8 mouse cellular contexts compared by ENCODE assay signal in the genomic region with DNA sequence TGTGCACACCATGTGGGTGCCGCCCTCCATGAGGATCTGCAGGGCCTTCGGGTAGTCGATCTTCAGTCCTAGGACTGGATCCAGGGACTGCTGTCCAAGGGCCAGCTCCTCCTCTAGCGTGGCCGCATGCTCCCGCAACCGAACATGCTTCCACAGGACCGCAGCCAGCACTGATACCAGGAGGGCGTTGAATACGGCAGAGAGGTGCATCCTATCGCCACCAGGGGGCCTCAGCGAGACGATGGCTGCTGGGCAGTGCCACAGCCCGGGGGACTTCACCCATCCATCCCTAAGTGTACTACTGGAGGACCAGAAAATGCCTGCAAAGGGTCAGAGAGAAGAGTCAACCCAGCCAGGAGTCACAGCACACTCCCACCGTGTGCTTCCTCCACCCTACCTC. TPM values are rescaled to one million over a fixed set of nuclear protein-coding genes. Genes with fewer than 3 reads are reported as not detected.
A peak's percentile ranks its signal among the peaks of the same experiment; 100 is the strongest.
DNase-seq lines count a peak whose midpoint lies in the region; ATAC-seq and TF ChIP-seq lines count a peak whose summit lies in the region.

No protein-coding gene starts in this region.

- WGBS in heart, embryonic 10.5 days = 34% methylated on average over 15 of the region's 15 CpGs
- 42% methylated on average over 15 of the region's 15 CpGs for WGBS in hindbrain, postnatal 0 days
- WGBS in midbrain, embryonic 12.5 days = 56% methylated on average over 15 of the region's 15 CpGs

- peak; percentile 63 for ATAC-seq in hindbrain, postnatal 0 days
- ATAC-seq in midbrain, embryonic 12.5 days (ENCODE audit: low FRiP score, low read depth) = peak; percentile 44; the same call in 1 of the 2 replicates

- no peaks in the 10 kb centered on the region for H3K9me3 ChIP-seq in heart, embryonic 10.5 days
- no peaks in the 10 kb centered on the region for H3K9me3 ChIP-seq in hindbrain, postnatal 0 days (ENCODE audit: low read length)
- no peaks in the 10 kb centered on the region for H3K9me3 ChIP-seq in midbrain, embryonic 12.5 days

- no peak overlapping the region for H3K4me2 ChIP-seq in hindbrain, postnatal 0 days (ENCODE audit: low read depth, low read length)
- H3K4me2 ChIP-seq in midbrain, embryonic 12.5 days (replicated peaks) = no peak overlapping the region

- peaks cover 12% of the 10 kb centered on the region; the same call in 1 of the 2 replicates for H3K27me3 ChIP-seq in heart, embryonic 10.5 days (ENCODE audit: insufficient read depth, poor library complexity, severe bottlenecking)
- no peaks in the 10 kb centered on the region for H3K27me3 ChIP-seq in hindbrain, postnatal 0 days (ENCODE audit: insufficient read depth, low read length)
- no peaks in the 10 kb centered on the region for H3K27me3 ChIP-seq in midbrain, embryonic 12.5 days

- DNase-seq in heart, adult 11 months = peak; percentile 94
- DNase-seq in heart, embryonic 10.5 days (ENCODE audit: low spot score) = no peak
- DNase-seq in cerebellum, adult 8-10 months = peak; percentile 86
- peak; percentile 37 for DNase-seq in forelimb bud, embryonic 11.5 days (ENCODE audit: low read depth, low spot score)
- DNase-seq in hindbrain, postnatal 0 days (ENCODE audit: low spot score) = peak; percentile 76
- DNase-seq in left cerebral cortex, adult 8-10 months (ENCODE audit: low spot score in 2 of 2) = peak; percentile 67 to 69
- DNase-seq in spleen, postnatal 4 days (ENCODE audit: low spot score in 2 of 2) = peak; percentile 57 to 87

- H3K27ac ChIP-seq in heart, embryonic 10.5 days = no peak overlapping the region
- no peak overlapping the region for H3K27ac ChIP-seq in hindbrain, postnatal 0 days
- H3K27ac ChIP-seq in midbrain, embryonic 12.5 days (replicated peaks) = no peak overlapping the region

- H3K4me1 ChIP-seq in heart, embryonic 10.5 days = 0 out of 2 replicates have a peak, but pooled peaks cover 3% of the 10 kb centered on the region
- H3K4me1 ChIP-seq in hindbrain, postnatal 0 days (ENCODE audit: insufficient read depth, low read length) = no peaks in the 10 kb centered on the region
- H3K4me1 ChIP-seq in midbrain, embryonic 12.5 days = peaks cover 2% of the 10 kb centered on the region; the same call in 1 of the 2 replicates

- TF ChIP-seq CTCF in hindbrain, postnatal 0 days (IDR thresholded peaks at IDR 0.05; ENCODE audit: low read depth) = peak; percentile 92

- peaks cover 9% of the 10 kb centered on the region for H3K36me3 ChIP-seq in heart, embryonic 10.5 days
- H3K36me3 ChIP-seq in hindbrain, postnatal 0 days (ENCODE audit: insufficient read depth, low read length) = peaks cover 5% of the 10 kb centered on the region; the same call in 1 of the 2 replicates
- peaks cover 13% of the 10 kb centered on the region for H3K36me3 ChIP-seq in midbrain, embryonic 12.5 days

- H3K4me3 ChIP-seq in heart, embryonic 10.5 days = no peak overlapping the region
- H3K4me3 ChIP-seq in hindbrain, postnatal 0 days (ENCODE audit: low read length) = no peak overlapping the region
- H3K4me3 ChIP-seq in midbrain, embryonic 12.5 days = no peak overlapping the region

- H3K9ac ChIP-seq in hindbrain, postnatal 0 days (replicated peaks; ENCODE audit: low read length) = no peak overlapping the region
- no peak overlapping the region for H3K9ac ChIP-seq in midbrain, embryonic 12.5 days (replicated peaks)

RNA-seq across cellular contexts. Expression of gene Pomgnt2, which starts 13.4 kb away (rescaled TPM):
- polyA plus RNA-seq in heart, embryonic 10.5 days (2016; fragmentation: Nextera tagmentation; extraction: Ambion mirVana) = 12.9 and 16.2 TPM in 2 replicates
- 106 and 264 TPM in 2 replicates for total RNA-seq in hindbrain, postnatal 0 days (2014; rRNA removed)
- 33.0 and 33.2 TPM in 2 replicates for polyA plus RNA-seq in hindbrain, postnatal 0 days (2015; fragmentation: Nextera tagmentation; extraction: Ambion mirVana)
- total RNA-seq in left cerebral cortex, adult 8-10 months (2022) = 10 to 100 TPM; 40.1 to 46.1 (median 41.8) TPM
- 15.3 and 15.4 TPM in 2 replicates for polyA plus RNA-seq in midbrain, embryonic 12.5 days (2016; fragmentation: Nextera tagmentation; extraction: Ambion mirVana)

RNA-seq across cellular contexts. Expression of gene Fam198a, which starts 32.7 kb away (rescaled TPM):
- 0.42 and 0.72 TPM in 2 replicates for polyA plus RNA-seq in heart, embryonic 10.5 days (2016; fragmentation: Nextera tagmentation; extraction: Ambion mirVana)
- 5.8 and 7.5 TPM in 2 replicates for total RNA-seq in hindbrain, postnatal 0 days (2014; rRNA removed)
- 2.1 TPM in 2 replicates for polyA plus RNA-seq in hindbrain, postnatal 0 days (2015; fragmentation: Nextera tagmentation; extraction: Ambion mirVana)
- 1 to 10 TPM; 5.1 to 6.9 (median 6.5) TPM for total RNA-seq in left cerebral cortex, adult 8-10 months (2022)
- polyA plus RNA-seq in midbrain, embryonic 12.5 days (2016; fragmentation: Nextera tagmentation; extraction: Ambion mirVana) = 0.92 and 1.0 TPM in 2 replicates
